Mouse (Mus musculus) neural tube, embryonic 14.5 days (tissue): ENCODE measurements at regions not wholly inside any gene's neighbourhood (a gene's known extent, or its start where the extent isn't known, plus 50 kb on each side); places are given as distances from the start of the nearest gene placed in this dataset.

Source experiments
- ATAC-seq: fragments of 200-750 bp; cut with Nextera tagmentation; 2 replicates; pipeline ENCODE4 v1.8.0; 2017; ENCODE audit warnings: low read depth, mild to moderate bottlenecking, moderate TSS enrichment, moderate library complexity
- H3K27ac ChIP-seq: fragments of 300-500 bp; sonication (generic); 2 replicates; pipeline ENCODE4 v1.5.1; 2014; ENCODE audit warnings: low read depth, mild to moderate bottlenecking, control low read depth, low read length, moderate library complexity, mixed read lengths
- H3K27me3 ChIP-seq: fragments of 300-500 bp; sonication (generic); 2 replicates; pipeline ENCODE4 v1.6.1; 2014; ENCODE audit warnings: low read length; ENCODE audit not compliant: control insufficient read depth, insufficient read depth
- H3K36me3 ChIP-seq: fragments of 300-500 bp; sonication (generic); 2 replicates; pipeline ENCODE4 v1.6.1; 2014; ENCODE audit warnings: low read length, mixed read lengths; ENCODE audit not compliant: control insufficient read depth, insufficient read depth
- H3K4me1 ChIP-seq: fragments of 300-500 bp; sonication (generic); 2 replicates; pipeline ENCODE4 v1.6.1; 2014; ENCODE audit warnings: low read length; ENCODE audit not compliant: control insufficient read depth, insufficient read depth
- H3K4me2 ChIP-seq: fragments of 300-500 bp; sonication (generic); 2 replicates; pipeline ENCODE4 v1.6.1; 2014; ENCODE audit warnings: mild to moderate bottlenecking, low read depth, low read length, control low read depth
- H3K4me3 ChIP-seq: fragments of 300-500 bp; sonication (generic); 2 replicates; pipeline ENCODE4 v1.5.1; 2014; ENCODE audit warnings: low read depth, low read length, control low read depth, mixed read lengths
- H3K9ac ChIP-seq: fragments of 300-500 bp; sonication (generic); replicated peaks from 2 replicates; pipeline ENCODE4 v1.6.1; 2014; ENCODE audit warnings: low read depth, mild to moderate bottlenecking, control low read depth, low read length, mixed read lengths
- H3K9me3 ChIP-seq: fragments of 300-500 bp; sonication (generic); 2 replicates; pipeline ENCODE4 v1.6.1; 2016; ENCODE audit warnings: low read length; ENCODE audit not compliant: control insufficient read depth
- WGBS: fragments of 180-500 bp; shearing (Covaris S2); extraction: QIAGEN DNeasy Blood & Tissue Kit; methylation state at CpG from one replicate; pipeline ENCODE4 v1.1.7; 2014; 5-methylcytosine and 5-hydroxymethylcytosine counted together

DNA sequence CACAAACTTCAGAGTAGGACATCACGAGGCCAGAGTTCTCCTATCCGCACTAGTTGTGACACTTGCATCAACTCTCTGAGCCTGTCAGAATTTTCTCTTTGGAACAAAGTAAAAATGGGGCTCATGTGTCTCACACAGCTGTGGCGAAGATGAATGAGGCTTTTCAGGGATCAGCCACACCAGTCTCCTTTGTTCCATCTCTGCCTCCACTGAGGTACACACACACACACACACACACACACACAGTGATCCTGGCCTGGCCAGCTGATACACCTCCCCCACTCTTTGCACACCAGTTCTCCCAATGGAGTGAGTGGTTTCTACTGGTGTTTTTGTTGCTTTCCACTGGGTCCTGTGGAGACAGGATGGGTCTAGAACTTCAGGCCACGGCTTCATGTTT lies 105.9 kb upstream of the D7Ertd443e start:
- no peak for ATAC-seq
- Histone ChIP-seq H3K4me1 (no peaks in the 10 kb centered on the region), H3K9ac (no peak overlapping the region), H3K27me3 (no peaks in the 10 kb centered on the region), H3K4me2 (no peak overlapping the region), H3K4me3 (no peak overlapping the region), H3K9me3 (no peaks in the 10 kb centered on the region), H3K27ac (no peak overlapping the region), H3K36me3 (no peaks in the 10 kb centered on the region)
- 72% methylated on average over 4 of the region's 4 CpGs for WGBS

DNA sequence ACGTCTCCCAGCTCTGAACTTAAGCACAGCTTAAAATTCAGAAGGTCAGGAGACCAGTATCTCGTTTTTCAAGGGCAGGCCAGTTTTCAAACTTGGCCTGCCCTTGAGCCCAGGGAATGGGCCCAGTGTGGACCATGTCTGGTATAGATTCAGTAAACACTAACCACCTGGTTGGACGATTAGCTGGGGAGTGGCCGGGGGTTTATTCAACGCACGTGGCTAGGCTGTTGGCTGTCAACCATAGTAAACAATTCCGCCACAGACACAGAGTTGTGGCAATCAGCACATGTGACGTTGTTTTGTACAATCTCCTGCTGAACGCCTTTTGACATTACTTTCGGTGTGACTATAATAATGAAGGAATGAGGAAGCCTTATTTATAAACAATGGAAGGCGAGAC lies 111.8 kb upstream of the D7Ertd443e start:
- Histone ChIP-seq H3K27me3 (no peaks in the 10 kb centered on the region), H3K9me3 (no peaks in the 10 kb centered on the region), H3K4me3 (no peak overlapping the region), H3K9ac (no peak overlapping the region), H3K27ac (no peak overlapping the region), H3K36me3 (no peaks in the 10 kb centered on the region), H3K4me1 (no peaks in the 10 kb centered on the region), H3K4me2 (no peak overlapping the region)
- ATAC-seq = no peak
- WGBS = 80% methylated on average over 11 of the region's 11 CpGs

DNA sequence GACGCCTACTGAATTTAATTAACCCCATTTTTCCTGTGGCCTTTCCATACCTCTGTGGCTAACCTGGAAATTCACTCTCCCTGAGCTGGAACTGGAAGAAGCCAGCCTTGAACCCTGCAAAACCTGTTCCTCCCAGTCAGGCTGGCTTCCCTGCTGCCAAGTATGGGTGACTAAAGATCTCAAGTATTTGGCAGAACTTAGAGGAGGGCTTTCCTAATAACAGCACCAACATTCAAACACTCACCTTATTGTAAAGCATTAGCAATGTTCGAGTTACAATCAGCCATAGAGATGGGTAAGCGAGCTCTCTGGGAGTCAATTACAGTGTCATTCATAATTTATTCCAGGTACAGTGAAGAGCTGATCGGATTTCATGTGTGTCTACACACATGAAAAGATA lies 112.4 kb upstream of the D7Ertd443e start:
- no peak overlapping the region for H3K4me2 ChIP-seq
- no peak for ATAC-seq
- no peaks in the 10 kb centered on the region for H3K36me3 ChIP-seq
- no peaks in the 10 kb centered on the region for H3K27me3 ChIP-seq
- no peak overlapping the region for H3K27ac ChIP-seq
- H3K9me3 ChIP-seq = no peaks in the 10 kb centered on the region
- no peaks in the 10 kb centered on the region for H3K4me1 ChIP-seq
- 78% methylated on average over 4 of the region's 4 CpGs for WGBS
- H3K4me3 ChIP-seq = no peak overlapping the region
- H3K9ac ChIP-seq = no peak overlapping the region

DNA sequence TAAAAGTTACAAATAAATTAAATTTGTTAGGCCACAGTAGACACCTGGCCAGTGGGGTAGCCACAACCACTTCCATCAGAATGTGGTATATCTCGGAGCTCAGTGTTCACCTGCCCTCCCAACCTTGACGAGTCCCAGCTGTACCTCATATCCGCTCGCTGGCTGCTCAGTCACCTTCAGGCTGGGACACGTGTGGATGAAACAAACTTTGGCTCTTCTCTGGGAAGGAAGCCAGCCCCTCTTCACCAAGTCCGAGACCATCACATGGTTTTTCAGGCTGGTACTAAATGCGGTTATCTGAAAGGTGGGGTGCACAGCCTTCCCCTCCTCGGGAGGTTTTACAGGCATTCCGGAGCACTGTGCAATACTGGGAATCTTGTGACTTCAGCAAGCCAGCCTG lies 113.3 kb upstream of the D7Ertd443e start:
- Histone ChIP-seq H3K27ac (no peak overlapping the region), H3K4me3 (no peak overlapping the region), H3K9ac (no peak overlapping the region), H3K4me1 (no peaks in the 10 kb centered on the region), H3K4me2 (no peak overlapping the region), H3K27me3 (no peaks in the 10 kb centered on the region), H3K9me3 (no peaks in the 10 kb centered on the region), H3K36me3 (no peaks in the 10 kb centered on the region)
- WGBS = 79% methylated on average over 9 of the region's 9 CpGs
- no peak for ATAC-seq

DNA sequence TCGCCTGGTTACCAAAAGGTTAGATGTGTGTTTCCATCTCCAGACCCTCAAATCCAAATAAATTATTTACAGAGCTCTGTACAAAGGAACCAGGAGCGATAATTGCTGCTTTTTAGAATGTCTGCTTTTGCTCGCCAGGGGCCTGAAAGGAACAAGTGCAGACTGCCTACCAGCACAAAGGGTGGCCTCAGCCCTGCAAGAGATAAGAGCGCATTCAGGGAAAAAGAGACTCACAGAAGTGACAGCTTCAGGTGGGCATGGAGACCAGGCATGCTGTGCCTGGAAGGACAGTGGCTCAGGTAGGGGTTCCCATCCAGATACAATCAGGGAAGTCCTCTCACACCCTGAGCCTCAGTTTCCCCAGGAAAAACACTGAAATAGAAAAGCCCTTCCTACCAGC lies 114.0 kb upstream of the D7Ertd443e start:
- H3K9me3 ChIP-seq = no peaks in the 10 kb centered on the region
- no peaks in the 10 kb centered on the region for H3K27me3 ChIP-seq
- no peaks in the 10 kb centered on the region for H3K4me1 ChIP-seq
- H3K27ac ChIP-seq = no peak overlapping the region
- H3K4me3 ChIP-seq = no peak overlapping the region
- H3K36me3 ChIP-seq = no peaks in the 10 kb centered on the region
- no peak overlapping the region for H3K4me2 ChIP-seq
- 33% methylated on average over 4 of the region's 4 CpGs for WGBS
- H3K9ac ChIP-seq = no peak overlapping the region
- no peak for ATAC-seq

DNA sequence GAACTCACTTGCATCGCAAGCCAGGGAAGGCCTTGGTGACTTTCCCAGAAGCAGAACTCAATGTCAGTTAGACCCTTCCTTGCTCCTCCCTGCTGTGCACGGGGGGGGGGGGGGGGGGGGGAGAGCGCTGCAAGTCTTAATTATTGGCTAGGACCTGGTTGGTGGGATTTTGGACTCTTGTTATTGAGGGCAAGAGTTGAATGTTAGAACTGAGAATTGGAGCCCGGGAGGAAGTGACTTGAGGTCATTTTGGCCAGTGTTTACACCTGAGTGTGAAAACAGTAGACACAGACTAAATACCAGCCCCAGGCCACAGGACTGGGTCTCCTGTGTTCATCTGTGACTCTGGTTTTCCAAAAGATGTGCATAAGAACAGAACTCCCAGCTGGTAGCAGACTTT lies 114.7 kb upstream of the D7Ertd443e start:
- ATAC-seq = no peak
- no peak overlapping the region for H3K27ac ChIP-seq
- H3K4me1 ChIP-seq = no peaks in the 10 kb centered on the region
- H3K9me3 ChIP-seq = no peaks in the 10 kb centered on the region
- no peak overlapping the region for H3K9ac ChIP-seq
- no peaks in the 10 kb centered on the region for H3K27me3 ChIP-seq
- H3K4me3 ChIP-seq = no peak overlapping the region
- H3K36me3 ChIP-seq = no peaks in the 10 kb centered on the region
- WGBS = 49% methylated on average over 4 of the region's 4 CpGs
- no peak overlapping the region for H3K4me2 ChIP-seq

DNA sequence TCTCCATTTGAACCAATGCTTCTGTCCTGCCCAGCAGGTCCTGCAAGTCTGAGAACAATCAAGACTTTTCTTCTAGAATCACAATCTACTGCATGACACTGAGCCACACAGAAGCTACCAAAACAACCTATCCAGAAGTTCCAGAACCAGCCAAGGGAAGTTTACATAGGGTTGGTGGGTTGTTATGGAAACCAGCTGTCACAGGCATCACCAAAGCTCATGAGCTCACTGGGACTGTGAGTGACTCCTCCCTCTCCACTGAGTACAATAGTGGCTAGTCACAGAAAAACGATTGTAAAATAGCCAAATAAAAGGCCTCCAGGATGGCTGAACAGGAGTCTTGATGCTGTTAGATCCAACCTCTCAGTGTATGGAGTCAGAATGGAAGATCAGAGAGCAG lies 115.6 kb upstream of the D7Ertd443e start:
- 5% methylated on average over 1 of the region's 1 CpGs for WGBS
- no peak overlapping the region for H3K9ac ChIP-seq
- ATAC-seq = no peak
- no peak overlapping the region for H3K27ac ChIP-seq
- H3K4me2 ChIP-seq = no peak overlapping the region
- H3K9me3 ChIP-seq = no peaks in the 10 kb centered on the region
- H3K27me3 ChIP-seq = no peaks in the 10 kb centered on the region
- H3K4me1 ChIP-seq = no peaks in the 10 kb centered on the region
- H3K4me3 ChIP-seq = no peak overlapping the region
- no peaks in the 10 kb centered on the region for H3K36me3 ChIP-seq

DNA sequence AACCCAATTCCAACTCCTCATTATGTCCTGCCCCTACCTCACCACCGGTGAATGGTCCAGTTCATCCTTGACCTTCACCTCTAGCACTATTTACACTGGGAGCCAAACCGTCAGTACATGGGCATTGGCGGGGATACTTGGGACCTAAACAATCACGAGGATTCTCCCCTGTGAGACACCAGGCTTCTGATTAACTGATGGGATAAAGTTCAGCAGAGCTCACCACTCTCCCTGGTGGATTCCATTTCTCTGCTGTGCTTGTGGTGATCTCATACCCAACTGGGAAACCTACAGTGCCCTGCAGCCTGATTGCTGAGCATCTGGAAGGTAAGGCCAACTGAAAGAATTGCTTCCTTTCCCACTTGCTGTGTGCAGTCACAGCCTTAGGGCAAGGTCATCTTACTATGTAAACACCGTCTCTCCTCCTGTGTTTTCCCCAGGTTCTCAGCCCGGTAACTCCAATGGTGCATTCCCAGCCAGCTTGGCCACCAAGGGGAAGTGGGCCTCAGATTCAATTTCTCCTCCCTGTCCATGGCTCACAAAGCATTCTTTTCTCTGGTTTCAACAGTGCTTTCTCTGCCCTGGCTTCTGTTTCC lies 125.0 kb upstream of the D7Ertd443e start:
- no peak overlapping the region for H3K9ac ChIP-seq
- no peaks in the 10 kb centered on the region for H3K36me3 ChIP-seq
- no peak overlapping the region for H3K4me3 ChIP-seq
- H3K27ac ChIP-seq = no peak overlapping the region
- ATAC-seq = no peak
- no peaks in the 10 kb centered on the region for H3K9me3 ChIP-seq
- WGBS = 87% methylated on average over 6 of the region's 6 CpGs
- H3K4me2 ChIP-seq = no peak overlapping the region
- H3K4me1 ChIP-seq = no peaks in the 10 kb centered on the region
- H3K27me3 ChIP-seq = no peaks in the 10 kb centered on the region

DNA sequence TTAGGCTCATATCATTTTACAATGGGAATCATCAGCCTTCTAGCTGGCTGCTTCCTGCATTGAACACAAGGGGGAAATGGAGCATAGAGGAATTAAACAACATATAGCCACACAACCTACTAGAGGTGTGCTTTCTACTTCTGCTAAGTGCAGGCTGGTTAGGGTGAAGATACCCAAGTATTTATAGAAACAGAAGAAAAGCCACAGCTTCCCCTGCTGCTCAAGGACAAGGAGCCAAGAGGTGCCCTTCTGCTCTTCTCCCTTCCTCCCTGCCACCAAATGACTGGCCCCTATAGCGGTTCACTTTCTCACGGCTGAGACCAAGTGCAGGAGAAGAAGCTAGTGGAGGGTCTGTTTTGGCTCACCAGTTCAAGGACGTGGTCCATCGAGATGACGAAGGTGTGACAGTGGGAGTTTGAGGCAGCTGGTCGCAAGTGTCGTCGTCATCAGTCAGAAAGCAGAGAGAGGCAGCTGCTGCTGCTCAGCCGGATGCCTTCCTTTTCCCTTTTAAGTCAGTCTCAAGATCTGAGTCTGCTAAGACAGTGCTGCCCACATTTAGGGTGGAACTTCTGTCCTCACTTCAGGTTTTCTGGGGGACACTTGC lies 134.0 kb upstream of the D7Ertd443e start:
- H3K4me3 ChIP-seq = no peak overlapping the region
- no peak for ATAC-seq

More for the DNA sequence above, 134.0 kb upstream of the D7Ertd443e start:
- Histone ChIP-seq H3K9ac (no peak overlapping the region), H3K4me2 (no peak overlapping the region), H3K27me3 (no peaks in the 10 kb centered on the region), H3K9me3 (no peaks in the 10 kb centered on the region), H3K27ac (no peak overlapping the region), H3K36me3 (no peaks in the 10 kb centered on the region), H3K4me1 (no peaks in the 10 kb centered on the region)
- WGBS = 83% methylated on average over 9 of the region's 9 CpGs
